Mouse (Mus musculus) stomach, postnatal 0 days (tissue): Measurements from ENCODE around the gene Trim38. TPM values are rescaled to one million over a fixed set of nuclear protein-coding genes. Genes with fewer than 3 reads are reported as not detected.
"Not testable (repeated sequence)": the region's sequence is repeated elsewhere in the genome, so short reads cannot be mapped to it uniquely, and the experiment has no call there.

Experiments
- ATAC-seq: fragments of 200-750 bp; cut with Nextera tagmentation; 2 replicates; pipeline ENCODE4 v1.8.0; 2017; ENCODE audit not compliant: low FRiP score, low TSS enrichment
- DNase-seq: peaks from one replicate; pipeline ENCODE4 v3.0.0-alpha.2; 2016; ENCODE audit warnings: low spot score
- H3K27ac ChIP-seq: fragments of 300-500 bp; sonication (generic); replicated peaks from 2 replicates; pipeline ENCODE4 v1.5.1; 2014; ENCODE audit warnings: mild to moderate bottlenecking, control low read depth
- H3K27me3 ChIP-seq: fragments of 300-500 bp; sonication (generic); 2 replicates; pipeline ENCODE4 v1.6.1; 2014; ENCODE audit warnings: low read length; ENCODE audit not compliant: control insufficient read depth, insufficient read depth
- H3K36me3 ChIP-seq: fragments of 300-500 bp; sonication (generic); 2 replicates; pipeline ENCODE4 v1.6.1; 2014; ENCODE audit warnings: low read length, mixed read lengths; ENCODE audit not compliant: control insufficient read depth, insufficient read depth
- H3K4me1 ChIP-seq: fragments of 300-500 bp; sonication (generic); replicated peaks from 2 replicates; pipeline ENCODE4 v1.6.1; 2014; ENCODE audit warnings: antibody characterized with exemption; ENCODE audit not compliant: control insufficient read depth, insufficient read depth
- H3K4me2 ChIP-seq: fragments of 300-500 bp; sonication (generic); replicated peaks from 2 replicates; pipeline ENCODE4 v1.6.1; 2014; ENCODE audit warnings: low read depth, mild to moderate bottlenecking, control low read depth, moderate library complexity
- H3K4me3 ChIP-seq: fragments of 300-500 bp; sonication (generic); 2 replicates; pipeline ENCODE4 v1.5.1; 2014; ENCODE audit warnings: low read depth, low read length, control low read depth
- H3K9ac ChIP-seq: fragments of 300-500 bp; sonication (generic); 2 replicates; pipeline ENCODE4 v1.6.1; 2014; ENCODE audit warnings: mild to moderate bottlenecking, low read length, control low read depth, mixed read lengths
- H3K9me3 ChIP-seq: fragments of 300-500 bp; sonication (generic); 2 replicates; pipeline ENCODE4 v1.6.1; 2016; ENCODE audit warnings: low read length; ENCODE audit not compliant: control insufficient read depth
- CTCF ChIP-seq: IDR thresholded peaks from 2 replicates; pipeline ENCODE4 v1.5.1; 2016; ENCODE audit warnings: antibody characterized with exemption, low read depth, mild to moderate bottlenecking, moderate library complexity
- EP300 ChIP-seq: optimal IDR thresholded peaks from 2 replicates; pipeline ENCODE3; 2016; ENCODE audit warnings: antibody characterized with exemption
- WGBS: fragments of 180-500 bp; shearing (Covaris S2); extraction: QIAGEN DNeasy Blood & Tissue Kit; methylation state at CpG from one replicate; pipeline ENCODE4 v1.1.7; 2014; 5-methylcytosine and 5-hydroxymethylcytosine counted together
- polyA plus RNA-seq: library from polyadenylated mRNA; unstranded; fragments of >200 nt; fragmentation: Nextera tagmentation; extraction: Ambion mirVana; gene quantifications from 2 replicates; pipeline ENCODE4 v1.2.1, GENCODE M21; 2015

Trim38 gene
- 0.18 and 0.29 TPM in 2 replicates for polyA plus RNA-seq

DNA sequence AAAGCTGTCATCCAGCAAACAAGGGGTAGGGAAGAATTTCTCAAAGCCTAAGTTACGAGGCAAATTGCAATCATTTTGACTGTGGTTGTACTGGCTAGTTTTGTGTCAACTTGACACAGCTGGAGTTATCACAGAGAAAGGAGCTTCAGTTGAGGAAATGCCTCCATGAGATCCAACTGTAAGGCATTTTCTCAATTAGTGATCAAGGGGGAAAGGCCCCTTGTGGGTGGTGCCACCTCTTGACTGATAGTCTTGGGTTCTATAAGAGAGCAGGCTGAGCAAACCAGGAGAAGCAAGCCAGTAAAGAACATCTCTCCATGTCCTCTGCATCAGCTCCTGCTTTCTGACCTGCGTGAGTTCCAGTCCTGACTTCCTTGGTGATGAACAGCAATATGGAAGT, at the start of gene Trim38:
Gene Trim38, plus strand, starts transcription at position 301 of the 400 bp plus-strand sequence.
- H3K9me3 ChIP-seq, H3K4me1 ChIP-seq, H3K4me3 ChIP-seq, H3K36me3 ChIP-seq, H3K4me2 ChIP-seq, ATAC-seq, H3K9ac ChIP-seq, DNase-seq, H3K27me3 ChIP-seq, H3K27ac ChIP-seq: not testable (repeated sequence)
- WGBS = 80% methylated on average over 2 of the region's 2 CpGs

DNA sequence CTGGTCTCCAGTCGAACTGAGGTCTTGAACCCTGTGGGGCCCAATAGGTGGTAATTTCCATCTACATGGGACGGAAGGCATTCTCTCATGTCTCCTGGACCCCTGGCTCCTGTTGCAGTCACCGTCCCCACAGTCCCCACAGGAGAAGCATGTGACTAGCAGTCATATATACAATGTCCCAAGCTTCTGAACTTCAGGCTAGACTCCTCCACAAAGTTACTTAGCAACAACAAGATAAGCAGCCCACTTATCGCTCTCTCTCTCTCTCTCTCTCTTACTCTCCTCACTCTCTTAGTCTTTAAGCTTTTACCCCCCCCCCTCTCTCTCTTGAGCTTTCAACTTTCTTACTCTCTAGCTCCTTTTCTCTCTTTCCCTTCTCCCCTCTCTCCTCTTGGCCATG, 45.5 kb upstream of the Trim38 start:
- no peaks in the 10 kb centered on the region for H3K27me3 ChIP-seq
- no peak overlapping the region for H3K27ac ChIP-seq
- no peaks in the 10 kb centered on the region for H3K4me1 ChIP-seq
- DNase-seq = no peak
- H3K36me3 ChIP-seq = no peaks in the 10 kb centered on the region
- WGBS = 73% methylated on average over 4 of the region's 4 CpGs
- no peak overlapping the region for H3K4me2 ChIP-seq
- TF ChIP-seq EP300 (no peak), CTCF (no peak)
- no peak overlapping the region for H3K4me3 ChIP-seq
- no peak for ATAC-seq
- H3K9me3 ChIP-seq = no peaks in the 10 kb centered on the region
- H3K9ac ChIP-seq = no peak overlapping the region

DNA sequence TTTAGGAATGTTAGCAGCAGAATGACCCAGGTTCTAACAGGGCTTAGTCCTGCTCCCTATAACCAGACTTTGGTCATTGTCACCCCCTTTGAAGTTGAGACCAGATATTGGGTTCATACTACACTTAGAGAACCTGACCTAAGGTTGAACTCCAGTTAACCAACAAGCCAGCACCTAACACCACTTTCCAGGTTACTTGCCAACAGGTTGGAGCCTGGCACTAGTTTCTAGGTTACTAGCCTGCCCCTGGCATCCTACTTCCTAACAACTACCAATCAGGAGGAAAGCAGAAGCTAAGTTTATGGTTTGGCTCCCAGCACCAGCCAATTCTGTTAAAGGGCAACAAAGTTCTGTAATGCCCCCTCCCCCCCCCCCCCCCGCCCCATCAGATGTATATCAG, 44.5 kb upstream of the Trim38 start:
- no peak overlapping the region for H3K9ac ChIP-seq
- no peak overlapping the region for H3K4me2 ChIP-seq
- H3K36me3 ChIP-seq = no peaks in the 10 kb centered on the region
- TF ChIP-seq EP300 = no peak
- TF ChIP-seq CTCF = no peak
- WGBS = 78% methylated on average over 1 of the region's 1 CpGs
- H3K27me3 ChIP-seq = no peaks in the 10 kb centered on the region
- H3K4me1 ChIP-seq = no peaks in the 10 kb centered on the region
- DNase-seq (peak; percentile 10), ATAC-seq (no peak)
- H3K4me3 ChIP-seq = no peak overlapping the region
- H3K9me3 ChIP-seq = no peaks in the 10 kb centered on the region
- H3K27ac ChIP-seq = no peak overlapping the region

DNA sequence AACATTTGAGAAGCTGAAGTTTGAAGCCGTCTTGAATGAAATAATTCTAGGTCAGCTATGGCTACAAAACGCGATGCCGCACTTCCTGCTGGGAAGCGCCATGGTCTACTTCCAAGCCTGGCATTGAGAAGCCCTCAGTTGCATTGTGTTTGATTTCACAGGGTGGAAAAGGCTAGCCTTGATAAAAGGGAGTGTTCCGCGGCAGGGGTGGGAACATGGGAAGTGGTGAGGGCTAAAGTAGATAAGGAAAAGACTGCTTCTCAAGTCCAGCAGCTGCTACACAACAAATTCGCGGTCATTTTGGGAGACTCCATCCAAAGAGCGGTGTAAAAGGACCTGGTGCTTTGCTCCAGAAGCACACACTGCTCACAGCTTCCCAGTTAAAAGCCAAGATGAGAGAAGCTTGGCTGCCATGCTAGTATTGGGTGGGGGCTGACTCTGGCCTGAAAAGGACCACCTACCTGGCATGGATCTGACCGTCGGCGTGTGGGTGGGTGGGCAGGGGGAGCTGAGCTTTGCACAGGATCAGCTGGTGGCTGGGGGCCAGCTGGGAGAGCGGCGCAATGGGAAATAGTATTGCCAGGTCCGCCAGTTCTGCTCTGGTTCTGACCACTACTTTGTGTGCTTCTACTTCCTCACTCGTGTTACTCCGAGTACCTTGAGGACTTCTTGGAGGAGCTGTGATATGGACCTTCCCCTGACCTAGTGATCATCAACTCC, 41.1 kb upstream of the Trim38 start:
- H3K27me3 ChIP-seq = no peaks in the 10 kb centered on the region
- H3K9me3 ChIP-seq = no peaks in the 10 kb centered on the region
- H3K27ac ChIP-seq = no peak overlapping the region
- 86% methylated on average over 18 of the region's 18 CpGs for WGBS
- no peak overlapping the region for H3K4me2 ChIP-seq
- no peak overlapping the region for H3K4me3 ChIP-seq
- ATAC-seq (no peak), DNase-seq (no peak)
- H3K36me3 ChIP-seq = no peaks in the 10 kb centered on the region
- H3K4me1 ChIP-seq = no peaks in the 10 kb centered on the region
- H3K9ac ChIP-seq = no peak overlapping the region
- TF ChIP-seq EP300 (no peak), CTCF (no peak)

DNA sequence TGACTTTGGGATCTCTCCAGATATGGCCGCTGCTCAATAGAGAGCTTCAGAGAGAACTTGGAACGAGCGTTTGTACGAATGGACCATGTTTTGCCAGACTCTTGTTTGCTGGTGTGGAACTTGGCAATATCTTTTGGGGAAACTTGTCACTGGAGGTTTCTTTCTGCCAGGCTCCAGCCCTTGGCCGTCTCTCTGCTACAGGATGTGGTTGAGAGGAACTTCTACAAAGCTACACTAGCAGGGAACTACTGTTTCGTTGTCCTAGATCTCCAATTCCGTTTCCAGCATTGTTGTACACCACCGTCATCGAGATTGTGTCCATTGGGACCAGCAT, 40.6 kb upstream of the Trim38 start:
- H3K9ac ChIP-seq = no peak overlapping the region
- no peak for TF ChIP-seq EP300
- no peak for TF ChIP-seq CTCF
- WGBS = 91% methylated on average over 9 of the region's 9 CpGs
- no peaks in the 10 kb centered on the region for H3K9me3 ChIP-seq
- DNase-seq (no peak), ATAC-seq (no peak)
- H3K36me3 ChIP-seq = no peaks in the 10 kb centered on the region
- H3K4me1 ChIP-seq = no peaks in the 10 kb centered on the region
- H3K27me3 ChIP-seq = no peaks in the 10 kb centered on the region
- H3K27ac ChIP-seq = no peak overlapping the region
- no peak overlapping the region for H3K4me2 ChIP-seq
- no peak overlapping the region for H3K4me3 ChIP-seq

DNA sequence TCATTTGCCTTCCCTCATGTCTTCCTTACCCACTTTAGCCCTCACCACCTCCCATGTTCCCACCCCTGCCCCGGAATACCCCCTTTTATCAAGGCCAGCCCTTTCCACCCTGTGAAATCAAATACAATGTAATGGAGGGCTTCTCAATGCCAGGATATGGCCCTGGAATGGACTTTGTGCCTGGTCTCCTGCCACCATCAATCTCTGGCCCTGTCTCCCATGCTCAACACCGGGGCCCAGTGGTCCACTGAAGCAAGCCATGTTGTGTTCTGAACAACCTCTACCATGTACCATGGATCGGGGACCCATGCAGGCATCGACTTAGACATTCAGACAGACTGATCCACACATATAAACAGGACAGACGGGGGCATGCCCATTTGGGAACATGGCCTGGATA, 40.0 kb upstream of the Trim38 start:
- Histone ChIP-seq H3K36me3 (no peaks in the 10 kb centered on the region), H3K9me3 (no peaks in the 10 kb centered on the region), H3K9ac (no peak overlapping the region), H3K27me3 (no peaks in the 10 kb centered on the region), H3K4me3 (no peak overlapping the region), H3K27ac (no peak overlapping the region), H3K4me1 (no peaks in the 10 kb centered on the region), H3K4me2 (no peak overlapping the region)
- TF ChIP-seq CTCF (no peak), EP300 (no peak)
- ATAC-seq (no peak), DNase-seq (no peak)
- WGBS = 90% methylated on average over 5 of the region's 5 CpGs
